Mouse (Mus musculus) forebrain, embryonic 12.5 days (tissue): ENCODE data around the gene Sash3. TPM values are rescaled to one million over a fixed set of nuclear protein-coding genes. Genes with fewer than 3 reads are reported as not detected.
"Not testable (repeated sequence)": the region's sequence is repeated elsewhere in the genome, so short reads cannot be mapped to it uniquely, and the experiment has no call there.

Experiments
- ATAC-seq: fragments of 200-750 bp; cut with Nextera tagmentation; 2 replicates; pipeline ENCODE4 v1.8.0; 2017; ENCODE audit warnings: moderate TSS enrichment; ENCODE audit not compliant: low FRiP score
- H3K27ac ChIP-seq: fragments of 300-500 bp; sonication (generic); 2 replicates; pipeline ENCODE4 v1.5.1; 2016; ENCODE audit warnings: mild to moderate bottlenecking
- H3K27me3 ChIP-seq: fragments of 300-500 bp; sonication (generic); 2 replicates; pipeline ENCODE4 v1.6.1; 2016; ENCODE audit warnings: mild to moderate bottlenecking
- H3K36me3 ChIP-seq: fragments of 300-500 bp; sonication (generic); replicated peaks from 2 replicates; pipeline ENCODE4 v1.6.1; 2016; ENCODE audit warnings: mild to moderate bottlenecking
- H3K4me1 ChIP-seq: fragments of 300-500 bp; sonication (generic); 2 replicates; pipeline ENCODE4 v1.6.1; 2016
- H3K4me2 ChIP-seq: fragments of 300-500 bp; sonication (generic); 2 replicates; pipeline ENCODE4 v1.6.1; 2016; ENCODE audit warnings: mild to moderate bottlenecking, moderate library complexity
- H3K4me3 ChIP-seq: fragments of 300-500 bp; sonication (generic); replicated peaks from 2 replicates; pipeline ENCODE4 v1.5.1; 2016; ENCODE audit warnings: mild to moderate bottlenecking
- H3K9ac ChIP-seq: fragments of 300-500 bp; sonication (generic); 2 replicates; pipeline ENCODE4 v1.6.1; 2016; ENCODE audit warnings: mild to moderate bottlenecking
- H3K9me3 ChIP-seq: fragments of 300-500 bp; sonication (generic); 2 replicates; pipeline ENCODE4 v1.6.1; 2016
- WGBS: fragments of 180-500 bp; shearing (Covaris S2); methylation state at CpG from one replicate; pipeline ENCODE4 v1.1.7; 2016; 5-methylcytosine and 5-hydroxymethylcytosine counted together
- polyA plus RNA-seq: library from polyadenylated mRNA; unstranded; fragments of >200 nt; fragmentation: Nextera tagmentation; extraction: Ambion mirVana; gene quantifications from 2 replicates; pipeline ENCODE4 v1.2.1, GENCODE M21; 2016

Gene Sash3
- polyA plus RNA-seq, 1 experiment from 2014 or later = 0.77 TPM

DNA sequence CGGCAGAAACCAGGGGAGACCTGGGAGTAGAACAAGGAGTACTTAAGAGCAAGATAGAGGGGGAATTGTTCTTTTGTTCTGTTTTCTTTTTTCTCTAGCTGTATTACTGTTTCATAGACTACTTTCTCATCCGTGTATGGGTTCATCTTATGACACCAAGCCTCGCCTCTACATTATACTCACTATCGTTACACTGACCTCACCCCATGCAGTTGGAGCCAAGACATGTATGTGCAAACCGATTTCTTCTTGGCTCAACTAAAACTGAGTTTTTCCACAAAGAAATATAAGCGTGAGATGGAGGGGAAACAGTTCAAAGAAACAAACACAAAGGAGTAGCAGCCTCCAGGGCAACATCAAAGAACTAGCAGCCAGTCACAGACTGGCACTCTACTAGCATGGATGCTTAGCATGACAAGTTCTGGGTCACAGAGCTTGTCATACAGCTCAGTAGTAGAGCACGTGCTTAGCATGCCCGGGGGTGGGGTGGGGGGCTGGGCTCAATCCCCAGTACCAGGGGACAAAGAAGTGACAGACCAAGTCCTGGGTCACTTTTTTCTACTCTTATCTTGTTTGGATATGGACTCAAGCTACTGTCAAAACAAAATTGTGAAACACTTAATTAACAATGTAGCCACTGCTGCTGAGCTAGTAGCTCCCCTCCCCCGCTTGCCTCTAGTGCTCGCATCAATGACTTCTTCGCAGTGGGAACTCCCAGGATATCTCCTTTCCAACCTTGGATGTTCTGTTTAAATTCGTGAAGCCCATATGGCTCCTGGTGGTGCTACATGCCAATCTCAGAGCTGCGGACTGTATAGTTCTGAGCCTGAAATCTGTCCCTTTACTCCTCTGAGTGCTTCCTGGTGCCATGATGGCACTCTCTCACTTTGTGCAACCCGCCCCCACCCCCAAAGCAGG, 47.3 kb downstream of the Sash3 start:
- WGBS = 60% methylated on average over 14 of the region's 14 CpGs
- peak; percentile 83 for ATAC-seq
- no peak overlapping the region for H3K9ac ChIP-seq
- no peaks in the 10 kb centered on the region for H3K27me3 ChIP-seq
- no peaks in the 10 kb centered on the region for H3K4me1 ChIP-seq
- no peak overlapping the region for H3K4me3 ChIP-seq
- no peak overlapping the region for H3K4me2 ChIP-seq
- H3K36me3 ChIP-seq = peaks cover 17% of the 10 kb centered on the region
- no peak overlapping the region for H3K27ac ChIP-seq
- H3K9me3 ChIP-seq = no peaks in the 10 kb centered on the region

DNA sequence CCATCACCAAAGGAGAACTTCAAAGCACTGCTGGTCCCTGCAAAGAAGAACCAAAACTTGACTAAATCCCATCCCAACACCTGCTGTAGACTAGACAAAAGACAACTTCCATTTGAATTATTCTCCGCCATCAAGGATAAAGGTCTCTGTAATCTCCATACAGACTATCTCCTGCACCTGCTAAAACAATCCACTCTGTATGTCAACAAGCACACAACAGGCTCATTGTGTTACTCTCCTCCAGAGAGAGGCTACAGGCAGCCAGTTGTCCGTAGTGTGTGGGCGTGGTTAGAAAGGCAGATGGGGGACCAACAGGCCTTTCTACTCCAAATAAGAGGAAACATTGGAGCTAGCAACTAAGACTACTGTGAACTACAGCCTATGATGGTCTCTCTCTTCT, 51.6 kb downstream of the Sash3 start:
- WGBS = 76% methylated on average over 3 of the region's 3 CpGs
- Histone ChIP-seq H3K9me3 (no peaks in the 10 kb centered on the region), H3K4me1 (no peaks in the 10 kb centered on the region), H3K36me3 (peaks cover 4% of the 10 kb centered on the region; the same call in 1 of the 2 replicates), H3K9ac (no peak overlapping the region), H3K4me2 (no peak overlapping the region), H3K4me3 (no peak overlapping the region), H3K27me3 (no peaks in the 10 kb centered on the region), H3K27ac (no peak overlapping the region)
- no peak for ATAC-seq

DNA sequence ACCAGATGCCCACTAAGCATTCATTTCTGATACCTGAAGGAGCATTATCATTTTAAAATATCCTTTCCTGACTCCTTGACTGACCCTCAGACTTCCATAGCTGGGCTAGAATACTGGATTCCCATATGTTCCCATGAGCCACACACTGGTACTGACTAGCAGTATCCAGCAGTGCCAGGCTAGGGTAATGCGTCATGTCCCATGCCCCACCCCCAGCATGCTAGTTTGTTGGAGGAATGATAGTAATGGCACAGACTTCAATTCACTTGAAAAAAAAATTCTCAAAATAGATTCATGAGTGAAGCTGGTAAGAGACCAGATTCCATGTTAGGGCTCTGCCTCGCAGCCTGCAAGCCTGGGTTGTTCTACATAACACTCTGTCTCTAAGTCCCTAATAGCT, 52.8 kb downstream of the Sash3 start:
- WGBS = 96% methylated on average over 2 of the region's 2 CpGs
- H3K27me3 ChIP-seq = no peaks in the 10 kb centered on the region
- no peaks in the 10 kb centered on the region for H3K4me1 ChIP-seq
- ATAC-seq = no peak
- no peak overlapping the region for H3K4me2 ChIP-seq
- H3K4me3 ChIP-seq = no peak overlapping the region
- peaks cover 4% of the 10 kb centered on the region; the same call in 1 of the 2 replicates for H3K36me3 ChIP-seq
- H3K9ac ChIP-seq = no peak overlapping the region
- H3K27ac ChIP-seq = no peak overlapping the region
- no peaks in the 10 kb centered on the region for H3K9me3 ChIP-seq

DNA sequence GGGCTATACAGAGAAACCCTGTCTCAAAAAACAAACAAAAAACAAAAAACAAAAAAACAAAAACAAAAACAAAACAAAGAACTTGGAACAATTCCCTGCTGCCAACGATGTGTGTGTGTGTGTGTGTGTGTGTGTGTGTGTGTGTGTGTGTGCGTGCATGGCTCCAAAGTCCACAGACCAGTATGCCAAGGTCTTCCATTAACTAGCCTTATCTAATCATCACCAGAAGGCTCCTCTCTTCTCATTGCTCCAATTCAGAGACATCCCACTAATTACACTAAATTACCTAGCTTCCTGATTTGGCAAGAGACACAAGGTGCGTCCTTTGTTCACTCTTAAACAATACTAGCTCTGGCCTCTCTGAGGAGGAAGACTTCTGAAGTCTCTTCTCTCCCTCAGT, 54.5 kb downstream of the Sash3 start:
- ATAC-seq = no peak
- H3K9me3 ChIP-seq = no peaks in the 10 kb centered on the region
- 90% methylated on average over 2 of the region's 3 CpGs for WGBS
- H3K4me3 ChIP-seq = no peak overlapping the region
- no peak overlapping the region for H3K4me2 ChIP-seq
- peaks cover 4% of the 10 kb centered on the region; the same call in 1 of the 2 replicates for H3K36me3 ChIP-seq
- peaks cover 4% of the 10 kb centered on the region for H3K4me1 ChIP-seq
- no peaks in the 10 kb centered on the region for H3K27me3 ChIP-seq
- H3K9ac ChIP-seq = no peak overlapping the region
- no peak overlapping the region for H3K27ac ChIP-seq

DNA sequence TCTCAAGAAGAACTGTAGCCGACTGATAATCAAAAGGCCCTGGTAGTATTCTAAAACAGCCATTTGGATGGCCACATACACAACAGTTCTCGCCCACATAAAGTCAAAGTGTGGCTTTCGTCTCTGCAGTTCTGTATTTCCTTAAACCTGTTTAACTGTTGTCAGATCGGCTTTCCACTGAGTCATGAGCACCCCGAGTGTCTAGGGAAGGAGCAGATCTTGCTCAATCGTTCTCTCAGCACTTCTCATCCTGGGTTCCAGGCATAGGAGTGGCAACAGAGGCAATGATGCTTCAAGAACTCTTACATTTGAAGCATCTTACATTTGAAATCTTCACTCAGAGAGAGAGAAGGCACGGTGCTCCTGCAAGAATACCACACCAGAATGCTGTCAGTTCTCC, 55.7 kb downstream of the Sash3 start:
- no peaks in the 10 kb centered on the region for H3K9me3 ChIP-seq
- H3K9ac ChIP-seq = no peak overlapping the region
- no peaks in the 10 kb centered on the region for H3K27me3 ChIP-seq
- H3K4me1 ChIP-seq = peaks cover 4% of the 10 kb centered on the region
- H3K36me3 ChIP-seq = peaks cover 4% of the 10 kb centered on the region; the same call in 1 of the 2 replicates
- 89% methylated on average over 7 of the region's 7 CpGs for WGBS
- ATAC-seq = no peak
- H3K27ac ChIP-seq = no peak overlapping the region
- no peak overlapping the region for H3K4me3 ChIP-seq
- no peak overlapping the region for H3K4me2 ChIP-seq

DNA sequence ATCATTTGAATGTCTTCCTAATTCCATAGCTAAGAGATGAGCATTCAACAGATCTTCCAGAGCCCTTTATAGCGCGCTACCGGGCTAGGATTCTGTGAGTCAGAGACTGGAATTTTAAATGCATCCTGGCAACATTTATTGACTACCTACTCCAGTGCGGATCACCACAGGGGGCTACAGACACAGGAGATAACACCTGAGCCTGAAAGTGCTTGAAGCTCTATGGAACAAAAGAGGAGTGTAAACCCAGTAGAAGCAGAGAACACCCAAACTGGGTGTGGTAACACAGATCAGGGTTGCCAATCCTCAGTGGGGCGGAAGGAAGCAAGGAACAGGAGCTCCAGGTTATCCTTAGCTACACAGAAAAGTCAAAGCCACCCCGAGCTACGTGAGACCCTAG, 56.2 kb downstream of the Sash3 start:
- no peaks in the 10 kb centered on the region for H3K27me3 ChIP-seq
- peaks cover 4% of the 10 kb centered on the region; the same call in 1 of the 2 replicates for H3K36me3 ChIP-seq
- H3K4me2 ChIP-seq = no peak overlapping the region
- no peak for ATAC-seq
- 87% methylated on average over 7 of the region's 7 CpGs for WGBS
- H3K4me3 ChIP-seq = no peak overlapping the region
- no peak overlapping the region for H3K9ac ChIP-seq
- no peak overlapping the region for H3K27ac ChIP-seq
- peaks cover 7% of the 10 kb centered on the region for H3K4me1 ChIP-seq
- H3K9me3 ChIP-seq = no peaks in the 10 kb centered on the region

DNA sequence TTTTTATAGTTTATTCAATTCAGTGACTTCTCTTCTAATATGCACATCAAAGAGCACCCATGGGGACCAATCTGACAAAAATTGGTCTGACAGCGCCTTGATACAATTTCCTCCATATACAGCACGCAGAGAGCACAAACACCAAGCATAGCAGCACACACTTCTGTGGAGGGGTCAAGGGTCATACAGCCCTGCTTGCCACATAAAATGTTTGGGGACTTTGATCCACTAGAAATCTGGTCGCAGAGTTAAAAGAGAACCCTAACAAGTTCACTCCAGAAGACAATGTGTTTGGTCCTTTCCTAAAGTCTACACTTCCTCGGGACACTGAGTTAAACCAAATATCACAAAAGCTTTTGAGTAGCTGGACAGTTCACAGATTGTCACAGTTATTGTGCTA, 56.8 kb downstream of the Sash3 start:
- Histone ChIP-seq H3K36me3 (no peaks in the 10 kb centered on the region), H3K27me3 (no peaks in the 10 kb centered on the region), H3K4me2 (no peak overlapping the region), H3K9me3 (no peaks in the 10 kb centered on the region), H3K27ac (no peak overlapping the region), H3K9ac (no peak overlapping the region), H3K4me3 (no peak overlapping the region), H3K4me1 (peaks cover 11% of the 10 kb centered on the region)
- WGBS = 79% methylated on average over 4 of the region's 4 CpGs
- ATAC-seq = no peak

DNA sequence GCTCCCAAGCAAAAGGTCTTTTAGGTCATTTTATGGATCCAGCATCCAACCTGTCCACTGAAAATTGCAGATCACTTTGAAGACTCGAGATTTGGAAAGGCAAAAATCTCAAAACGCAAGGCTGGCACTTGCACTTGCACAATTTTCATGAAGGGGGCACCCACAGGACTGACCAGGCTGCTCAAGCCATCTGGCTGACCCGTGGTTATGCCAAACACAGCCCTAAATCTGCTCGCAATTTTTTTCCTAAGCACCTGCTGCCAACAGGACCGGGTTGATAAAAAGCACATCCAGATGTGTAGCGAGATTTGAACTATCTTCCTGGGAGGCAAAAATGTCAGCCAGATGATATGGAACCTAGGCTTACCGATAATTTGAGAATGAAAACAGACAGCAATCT, 57.5 kb downstream of the Sash3 start:
- H3K9me3 ChIP-seq = no peaks in the 10 kb centered on the region
- H3K27me3 ChIP-seq = no peaks in the 10 kb centered on the region
- H3K27ac ChIP-seq = no peak overlapping the region
- H3K4me1 ChIP-seq = peaks cover 11% of the 10 kb centered on the region
- H3K4me2 ChIP-seq = no peak overlapping the region
- H3K9ac ChIP-seq = no peak overlapping the region
- WGBS = 86% methylated on average over 7 of the region's 7 CpGs
- no peaks in the 10 kb centered on the region for H3K36me3 ChIP-seq
- no peak for ATAC-seq
- no peak overlapping the region for H3K4me3 ChIP-seq

DNA sequence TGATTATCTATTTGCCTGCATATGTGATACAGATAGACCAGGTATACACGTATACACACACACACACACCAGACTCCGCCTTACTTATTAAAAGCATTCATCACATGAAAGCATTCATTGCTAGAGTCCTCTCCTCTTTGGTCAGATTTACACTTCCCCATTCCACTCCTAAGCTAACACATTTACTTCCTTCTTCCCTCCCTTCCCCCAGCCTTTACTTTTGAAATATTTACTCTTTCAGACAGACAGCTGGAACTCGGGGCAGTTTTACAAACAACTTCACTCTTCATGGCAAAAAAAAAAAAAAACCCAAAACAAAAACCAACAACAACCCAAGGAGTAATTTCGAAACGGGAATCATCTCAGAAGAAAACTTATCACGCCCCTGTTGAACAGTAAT, 58.2 kb downstream of the Sash3 start:
- Histone ChIP-seq H3K27me3 (no peaks in the 10 kb centered on the region), H3K4me2 (no peak overlapping the region), H3K36me3 (no peaks in the 10 kb centered on the region), H3K9ac (no peak overlapping the region), H3K27ac (no peak overlapping the region), H3K4me1 (peaks cover 11% of the 10 kb centered on the region), H3K4me3 (no peak overlapping the region), H3K9me3 (no peaks in the 10 kb centered on the region)
- ATAC-seq = no peak
- 80% methylated on average over 6 of the region's 6 CpGs for WGBS

DNA sequence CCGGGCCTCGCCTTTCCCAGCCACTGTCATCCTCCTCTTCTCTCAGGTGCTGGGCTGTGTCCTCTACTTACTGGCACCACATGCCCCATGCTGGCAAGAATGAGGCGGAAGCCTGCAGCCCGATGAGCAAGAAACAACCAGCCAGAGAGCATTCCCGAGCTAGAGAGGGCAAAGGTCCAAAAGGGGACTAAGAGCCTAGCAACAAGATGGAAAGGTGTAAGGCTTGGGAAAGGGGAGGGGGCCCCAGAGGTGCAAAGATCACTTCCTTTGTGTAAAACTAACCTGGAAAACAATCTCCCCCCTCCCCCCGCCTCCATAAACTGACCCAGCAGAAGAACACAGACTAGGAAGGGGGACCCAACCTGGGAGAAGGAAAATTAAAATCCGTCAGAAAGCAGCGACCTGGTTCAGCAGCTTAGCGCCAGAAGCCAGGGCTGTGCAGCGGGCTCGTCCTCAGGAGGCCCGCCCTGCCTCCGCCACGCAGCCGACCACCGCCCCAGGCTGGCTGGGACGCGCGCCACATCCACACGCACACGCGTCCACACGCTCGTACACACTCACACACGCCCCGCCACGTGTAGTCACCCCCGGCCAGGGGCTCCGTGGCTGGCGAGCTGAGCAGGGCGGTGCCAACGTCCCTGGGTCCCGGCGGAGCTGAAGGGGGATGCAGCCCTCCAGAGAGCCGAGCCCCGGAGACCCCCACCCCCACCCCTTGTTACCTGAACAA, 61.7 kb downstream of the Sash3 start:
- H3K4me1 ChIP-seq = peaks cover 11% of the 10 kb centered on the region
- ATAC-seq = peak; percentile 85
- peak overlapping the region; percentile 63 for H3K4me3 ChIP-seq
- no peaks in the 10 kb centered on the region for H3K27me3 ChIP-seq
- H3K27ac ChIP-seq = peak overlapping the region; percentile 36; the same call in 1 of the 2 replicates
- peak overlapping the region; percentile 60 for H3K4me2 ChIP-seq
- no peaks in the 10 kb centered on the region for H3K36me3 ChIP-seq
- H3K9ac ChIP-seq = peak overlapping the region; percentile 65
- H3K9me3 ChIP-seq = no peaks in the 10 kb centered on the region
- WGBS = 19% methylated on average over 34 of the region's 36 CpGs

DNA sequence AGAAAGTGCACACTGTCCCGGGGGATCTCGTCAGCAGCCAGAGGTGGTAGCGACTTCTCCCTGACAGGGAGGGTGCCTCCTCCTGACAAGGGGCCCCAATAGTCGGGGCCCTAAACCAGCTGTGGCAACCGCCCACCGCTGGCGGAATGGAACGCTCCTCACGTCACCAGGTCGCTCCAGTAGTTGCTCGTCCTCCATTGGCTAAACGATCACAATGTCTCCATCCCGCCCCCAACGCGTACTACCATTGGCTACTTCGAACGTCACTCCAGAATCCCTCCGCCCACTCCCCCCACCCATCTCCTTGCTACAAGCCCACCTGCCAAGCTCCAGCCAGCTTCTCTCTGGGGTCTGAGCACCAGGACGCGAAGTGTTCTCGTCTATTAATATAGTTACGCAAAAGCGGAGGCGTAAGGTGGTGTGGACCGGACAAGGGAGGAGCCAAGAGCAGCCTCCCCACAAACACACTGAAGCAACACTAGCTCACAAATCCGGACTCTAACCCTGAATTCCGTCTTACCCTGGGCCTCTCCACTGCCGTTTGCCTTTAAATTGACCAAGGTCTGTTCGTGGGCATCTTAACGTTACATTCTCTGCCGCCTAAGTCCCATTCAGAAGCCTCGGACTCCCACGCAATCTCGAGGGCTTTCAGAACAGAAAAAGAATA, 62.4 kb downstream of the Sash3 start, which contains the start of gene Zdhhc9:
Gene Zdhhc9, minus strand, starts transcription at position 360 of the 667 bp plus-strand sequence.
- Histone ChIP-seq H3K4me3 (peak within 1 kb of the TSS; percentile 63), H3K9me3 (no peaks in the 10 kb centered on the region), H3K27ac (peak within 1 kb of the TSS; percentile 36; the same call in 1 of the 2 replicates), H3K4me2 (peak within 1 kb of the TSS; percentile 60), H3K27me3 (no peaks in the 10 kb centered on the region), H3K9ac (peak within 1 kb of the TSS; percentile 65), H3K4me1 (peaks cover 11% of the 10 kb centered on the region), H3K36me3 (no peaks in the 10 kb centered on the region)
- 14% methylated on average over 34 of the region's 34 CpGs for WGBS
- ATAC-seq = peak; percentile 99

DNA sequence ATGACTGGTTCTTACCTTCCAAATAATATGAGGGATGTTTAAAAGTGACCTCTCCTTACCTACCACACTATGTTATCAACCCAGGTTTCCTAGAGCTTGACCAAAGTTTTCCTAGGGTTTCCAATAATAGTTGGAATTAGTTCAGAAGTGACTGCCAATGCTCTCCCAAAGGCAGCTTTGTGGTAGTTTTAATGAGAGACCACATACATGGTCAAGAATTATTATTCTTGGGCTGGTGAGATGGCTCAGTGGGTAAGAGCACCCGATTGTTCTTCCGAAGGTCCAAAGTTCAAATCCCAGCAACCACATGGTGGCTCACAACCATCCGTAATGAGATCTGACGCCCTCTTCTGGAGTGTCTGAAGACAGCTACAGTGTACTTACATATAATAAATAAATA, 63.5 kb downstream of the Sash3 start:
- H3K27me3 ChIP-seq, H3K9ac ChIP-seq, ATAC-seq, H3K27ac ChIP-seq, H3K4me3 ChIP-seq, H3K36me3 ChIP-seq, H3K4me2 ChIP-seq, H3K9me3 ChIP-seq: not testable (repeated sequence)
- 76% methylated on average over 3 of the region's 4 CpGs for WGBS
- peaks cover 11% of the 10 kb centered on the region for H3K4me1 ChIP-seq
